15 mouse cellular contexts compared by ENCODE assay signal in genomic region chr5:98138545-98139296, GRCm38 (mm10). TPM values are rescaled to one million over a fixed set of nuclear protein-coding genes. Genes with fewer than 3 reads are reported as not detected.
A peak's percentile ranks its signal among the peaks of the same experiment; 100 is the strongest.
DNase-seq lines count a peak whose midpoint lies in the region; TF ChIP-seq lines count a peak whose summit lies in the region.
"Had no signal": no experiment of that assay in that cellular context is flagged by ENCODE, and none has a peak within 500 bp of the region (broad histone marks: within the 10 kb centered on the region; RNA-seq: fewer than 3 reads in every experiment).

No protein-coding gene starts in this region.

- DNase-seq in gastrocnemius, adult 2 months: no peak
- DNase-seq in gastrocnemius, postnatal 36 days: no peak
- DNase-seq in right cerebral cortex, adult 18-20 months: peak; percentile 6
- no peak for DNase-seq in right cerebral cortex, postnatal 4 days
- DNase-seq in layer of hippocampus, adult 9-10 months (ENCODE audit: low spot score): peak; percentile 22
- no peak for DNase-seq in cerebellum, adult 9-11 months
- no peak for DNase-seq in adrenal gland, postnatal 14 days
- DNase-seq: adrenal gland, postnatal 10 days; heart, adult 2 months; liver, postnatal 0 days; lung, postnatal 4 days; thymus, postnatal 25 days had no signal

- peak overlapping the region; percentile 51 for H3K27ac ChIP-seq in gastrocnemius, adult 2 months
- H3K27ac ChIP-seq: embryonic facial prominence, embryonic 15.5 days; heart, adult 2 months had no signal

- intact Hi-C loops in gastrocnemius, adult 2 months (cut with DNase I): no loop called here
- intact Hi-C loops in gastrocnemius, postnatal 36 days (cut with DNase I): no loop called here

- H3K4me3 ChIP-seq in gastrocnemius, adult 2 months: peak overlapping the region; percentile 56
- H3K4me3 ChIP-seq: embryonic facial prominence, embryonic 15.5 days; heart, adult 2 months had no signal

- TF ChIP-seq CTCF in gastrocnemius, adult 2 months (IDR thresholded peaks at IDR 0.05): no peak

RNA-seq across cellular contexts. Expression of gene Prdm8, which starts 28.3 kb away (rescaled TPM):
- 1 to 10 TPM in 1 of 2 experiments, under 1 TPM in 1; 0.73 to 1.4 TPM for total RNA-seq in gastrocnemius, adult 2 months (2021)
- total RNA-seq in gastrocnemius, postnatal 36 days (2021): under 1 TPM; 0.72 to 0.92 TPM
- total RNA-seq in adrenal gland, postnatal 14 days (2021): 0.19 and 0.34 TPM in 2 replicates
- total RNA-seq: common myeloid progenitor, adult 5-6 weeks; MEL had no signal

Comparison
In these comparisons a context has a peak if more than half of its experiments do, and no peak if none do; other contexts are left out.
1. DNase-seq: peak in right cerebral cortex, adult 18-20 months (single experiment) and layer of hippocampus, adult 9-10 months (single experiment); none in gastrocnemius, adult 2 months (single experiment), gastrocnemius, postnatal 36 days (0 of 2), right cerebral cortex, postnatal 4 days (single experiment), cerebellum, adult 9-11 months (single experiment) and adrenal gland, postnatal 14 days (single experiment).